Mouse (Mus musculus): ENCODE measurements around the gene Gp1bb.

The Gp1bb gene

DNA sequence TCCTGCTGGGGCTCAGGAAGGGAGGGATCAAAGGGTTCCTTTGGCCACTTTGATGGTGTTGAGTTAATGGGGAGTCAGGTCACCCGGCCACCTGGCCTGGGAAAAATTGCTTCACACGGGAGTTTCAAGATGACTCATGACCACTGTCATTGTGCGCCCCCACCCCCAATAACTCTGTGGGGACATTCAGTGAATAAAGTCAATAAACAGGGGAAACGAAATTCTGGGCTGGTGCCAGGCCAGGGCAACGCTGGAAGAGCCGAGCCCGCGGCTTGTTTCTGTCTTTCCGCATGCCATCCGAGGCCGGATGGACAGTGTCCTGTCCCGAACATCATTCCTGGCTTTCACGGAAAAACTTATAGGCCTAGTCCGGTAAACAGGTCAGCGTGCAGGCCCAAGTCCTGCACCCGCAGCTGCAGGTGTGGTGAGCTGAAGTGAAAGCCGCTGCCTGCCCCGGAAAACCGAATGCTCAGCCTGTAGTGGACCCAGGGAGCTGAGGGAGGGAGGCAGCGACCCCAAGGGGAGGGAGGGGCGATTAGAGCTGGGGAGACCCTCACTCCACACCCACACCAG, 41.1 kb downstream of the Gp1bb start:
- DNase-seq (ENCODE audit: low read depth, low spot score), result no peak

DNA sequence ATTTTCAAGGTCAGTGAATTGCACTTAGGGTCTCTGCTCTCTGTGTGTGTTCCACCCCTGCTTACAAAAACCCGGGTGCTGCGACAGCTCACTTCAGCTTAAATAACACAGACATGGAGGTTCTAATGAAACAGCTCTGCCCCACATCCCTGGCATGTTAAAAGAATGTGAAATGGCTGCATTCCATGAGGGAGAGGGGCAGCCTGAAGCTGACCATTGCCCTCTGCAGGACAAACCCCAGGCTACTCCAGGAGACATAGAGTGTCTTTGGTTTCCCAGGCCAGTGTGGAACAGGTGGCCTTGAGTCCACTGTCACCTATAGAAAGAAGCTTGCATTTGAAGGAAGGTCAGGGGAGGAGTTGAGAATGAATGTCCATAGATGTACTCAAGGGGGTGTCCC, 41.8 kb downstream of the Gp1bb start:
- DNase-seq (ENCODE audit: low read depth, low spot score), result no peak

DNA sequence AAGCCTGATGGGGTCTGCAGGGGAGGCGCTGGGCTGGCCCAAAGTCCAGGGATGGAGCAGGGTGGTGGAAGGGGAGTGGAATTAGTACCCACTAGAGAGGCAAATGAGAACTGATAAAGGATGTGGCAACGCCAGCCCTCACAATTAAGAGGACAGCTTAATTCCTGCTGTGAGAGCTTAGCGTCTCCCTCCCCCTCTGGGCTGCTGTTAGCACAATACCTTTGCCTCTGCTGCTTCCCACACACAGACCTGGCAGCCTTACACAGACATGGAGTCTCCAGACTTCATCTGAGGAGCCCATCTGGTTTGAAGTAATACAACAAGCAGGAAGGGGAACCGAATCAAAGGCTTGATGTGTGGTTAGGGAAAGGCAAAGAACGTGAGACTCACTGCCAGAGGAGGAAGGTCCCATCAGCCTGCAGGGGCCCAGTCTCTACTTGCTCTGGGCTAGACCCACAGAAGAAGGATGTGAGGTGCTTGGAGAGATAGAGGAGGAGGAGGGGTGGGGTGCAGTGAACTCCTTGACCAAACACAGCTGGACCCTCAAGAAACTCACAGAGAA, 44.5 kb downstream of the Gp1bb start:
- DNase-seq (ENCODE audit: low read depth, low spot score), result no peak

DNA sequence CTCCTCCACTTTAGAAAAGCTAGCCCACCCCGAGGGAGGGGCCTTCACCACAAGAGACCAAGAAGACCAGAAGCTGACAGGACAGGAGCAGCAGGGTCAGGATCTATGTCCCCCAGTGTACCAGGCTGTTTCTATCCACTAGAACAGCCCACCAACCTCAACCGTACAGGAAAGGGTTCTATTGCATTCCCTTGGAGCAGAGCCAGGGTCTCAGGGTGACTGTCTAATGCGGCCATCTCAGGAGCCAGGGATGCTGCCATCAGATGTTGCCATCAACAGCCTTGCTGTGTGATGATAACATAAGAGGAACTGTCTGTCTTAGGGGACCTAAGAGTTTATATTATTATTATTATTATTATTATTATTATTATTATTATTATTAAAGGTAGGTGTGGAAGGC, 45.1 kb downstream of the Gp1bb start:
- no peak for DNase-seq (ENCODE audit: low read depth, low spot score)

DNA sequence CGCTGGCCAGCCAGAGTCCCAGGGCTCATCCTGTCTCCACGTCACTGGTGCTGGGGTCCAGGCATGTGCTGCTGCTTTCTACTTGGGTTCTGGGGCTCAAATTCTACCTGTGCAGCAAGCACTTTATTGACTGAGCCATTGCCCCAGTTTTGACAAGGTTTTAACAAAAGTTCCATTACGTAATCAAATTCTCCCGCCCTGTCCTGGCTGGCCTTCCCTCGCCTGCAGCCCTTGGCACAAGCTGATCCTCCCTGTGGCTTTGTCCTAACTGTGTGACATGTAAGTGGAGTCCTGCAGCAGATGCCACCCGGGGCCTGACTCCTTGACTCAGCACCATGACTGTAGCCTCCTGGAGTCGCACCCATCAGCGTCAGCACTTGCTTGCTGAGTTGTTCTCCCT, 48.0 kb downstream of the Gp1bb start:
- no peak for DNase-seq (ENCODE audit: low read depth, low spot score)

Data from telencephalon, adult 2 months (tissue).